Mouse (Mus musculus): ENCODE measurements around the gene Tmem100.

Gene Tmem100

GRCm38 (mm10) chr11:90029841-90030398 is at the start of gene Tmem100:
TSS of gene Tmem100 (plus strand) at chr11:90030348.
- ATAC-seq (ENCODE audit: insufficient number of reproducible peaks, low FRiP score, low TSS enrichment): no peak

- ATAC-seq (ENCODE audit: insufficient number of reproducible peaks, low FRiP score, low TSS enrichment): no peak
Observed at GRCm38 (mm10) chr11:89982918-89983317, 47.2 kb upstream of the Tmem100 start.

- ATAC-seq (ENCODE audit: insufficient number of reproducible peaks, low FRiP score, low TSS enrichment): no peak
Observed at GRCm38 (mm10) chr11:89984436-89984835, 45.7 kb upstream of the Tmem100 start.

- ATAC-seq (ENCODE audit: insufficient number of reproducible peaks, low FRiP score, low TSS enrichment): no peak
Observed at GRCm38 (mm10) chr11:89985200-89986187, 44.7 kb upstream of the Tmem100 start.

- no peak for ATAC-seq (ENCODE audit: insufficient number of reproducible peaks, low FRiP score, low TSS enrichment)
Observed at GRCm38 (mm10) chr11:89986516-89986915, 43.6 kb upstream of the Tmem100 start.

- ATAC-seq (ENCODE audit: insufficient number of reproducible peaks, low FRiP score, low TSS enrichment): peak; percentile 56; the same call in 1 of the 2 replicates
Observed at GRCm38 (mm10) chr11:89988936-89989589, 41.1 kb upstream of the Tmem100 start.

- ATAC-seq (ENCODE audit: insufficient number of reproducible peaks, low FRiP score, low TSS enrichment): no peak
Observed at GRCm38 (mm10) chr11:89991661-89992060, 38.5 kb upstream of the Tmem100 start.

- no peak for ATAC-seq (ENCODE audit: insufficient number of reproducible peaks, low FRiP score, low TSS enrichment)
Observed at GRCm38 (mm10) chr11:89994706-89995105, 35.4 kb upstream of the Tmem100 start.

GRCm38 (mm10) chr11:89995596-89995995 is 34.6 kb upstream of the Tmem100 start:
- ATAC-seq (ENCODE audit: insufficient number of reproducible peaks, low FRiP score, low TSS enrichment): no peak

GRCm38 (mm10) chr11:89996406-89996805 is 33.7 kb upstream of the Tmem100 start:
- ATAC-seq (ENCODE audit: insufficient number of reproducible peaks, low FRiP score, low TSS enrichment): no peak

GRCm38 (mm10) chr11:89996856-89997255 is 33.3 kb upstream of the Tmem100 start:
- ATAC-seq (ENCODE audit: insufficient number of reproducible peaks, low FRiP score, low TSS enrichment): no peak

GRCm38 (mm10) chr11:89998996-89999770 is 31.0 kb upstream of the Tmem100 start:
- no peak for ATAC-seq (ENCODE audit: insufficient number of reproducible peaks, low FRiP score, low TSS enrichment)

GRCm38 (mm10) chr11:90000666-90001065 is 29.5 kb upstream of the Tmem100 start:
- no peak for ATAC-seq (ENCODE audit: insufficient number of reproducible peaks, low FRiP score, low TSS enrichment)

GRCm38 (mm10) chr11:90001396-90002230 is 28.5 kb upstream of the Tmem100 start:
- ATAC-seq (ENCODE audit: insufficient number of reproducible peaks, low FRiP score, low TSS enrichment): no peak

GRCm38 (mm10) chr11:90002231-90002986 is 27.7 kb upstream of the Tmem100 start, which contains the start of gene Pctp:
TSS of gene Pctp (minus strand) at chr11:90002894.
- ATAC-seq (ENCODE audit: insufficient number of reproducible peaks, low FRiP score, low TSS enrichment): peak; percentile 93

- ATAC-seq (ENCODE audit: insufficient number of reproducible peaks, low FRiP score, low TSS enrichment): no peak
Observed at GRCm38 (mm10) chr11:90002987-90003348, 27.2 kb upstream of the Tmem100 start.

GRCm38 (mm10) chr11:90003386-90003785 is 26.8 kb upstream of the Tmem100 start:
- no peak for ATAC-seq (ENCODE audit: insufficient number of reproducible peaks, low FRiP score, low TSS enrichment)

GRCm38 (mm10) chr11:90006111-90006510 is 24.0 kb upstream of the Tmem100 start:
- ATAC-seq (ENCODE audit: insufficient number of reproducible peaks, low FRiP score, low TSS enrichment): no peak

All from cerebellum, adult (tissue).